Mouse (Mus musculus) hindbrain, embryonic 10.5 days (tissue): ENCODE results near the gene Med21. TPM values are rescaled to one million over a fixed set of nuclear protein-coding genes. Genes with fewer than 3 reads are reported as not detected.

ENCODE experiments used
- polyA plus RNA-seq: library from polyadenylated mRNA; unstranded; fragments of >200 nt; fragmentation: Nextera tagmentation; extraction: Ambion mirVana; gene quantifications from 2 replicates; pipeline ENCODE4 v1.2.1, GENCODE M21; 2016

The Med21 gene
- polyA plus RNA-seq, 1 experiment from 2014 or later: 132 TPM

Other genes starting within 250 kb of the Med21 start
- 4.6 and 5.0 TPM in 2 replicates for gene Itpr2, start 140.3 kb upstream of the Med21 start, polyA plus RNA-seq
- gene Fgfr1op2, start 65.3 kb upstream of the Med21 start, polyA plus RNA-seq: 68.2 and 78.5 TPM in 2 replicates
- 71.8 and 86.4 TPM in 2 replicates for gene Ints13, start 64.7 kb upstream of the Med21 start, polyA plus RNA-seq
- gene Tm7sf3, start 277 bp downstream of the Med21 start, polyA plus RNA-seq: 23.0 and 25.7 TPM in 2 replicates
- 18.0 and 23.0 TPM in 2 replicates for gene Stk38l, start 82.4 kb downstream of the Med21 start, polyA plus RNA-seq
- gene Arntl2, start 153.5 kb downstream of the Med21 start, polyA plus RNA-seq: 1.5 and 2.1 TPM in 2 replicates
- not detected in 2 replicates for gene Smco2, start 207.6 kb downstream of the Med21 start, polyA plus RNA-seq
- gene Ppfibp1, start 245.9 kb downstream of the Med21 start, polyA plus RNA-seq: 26.8 and 34.0 TPM in 2 replicates